ENCODE assay signal across 25 mouse cellular contexts in the genomic region with DNA sequence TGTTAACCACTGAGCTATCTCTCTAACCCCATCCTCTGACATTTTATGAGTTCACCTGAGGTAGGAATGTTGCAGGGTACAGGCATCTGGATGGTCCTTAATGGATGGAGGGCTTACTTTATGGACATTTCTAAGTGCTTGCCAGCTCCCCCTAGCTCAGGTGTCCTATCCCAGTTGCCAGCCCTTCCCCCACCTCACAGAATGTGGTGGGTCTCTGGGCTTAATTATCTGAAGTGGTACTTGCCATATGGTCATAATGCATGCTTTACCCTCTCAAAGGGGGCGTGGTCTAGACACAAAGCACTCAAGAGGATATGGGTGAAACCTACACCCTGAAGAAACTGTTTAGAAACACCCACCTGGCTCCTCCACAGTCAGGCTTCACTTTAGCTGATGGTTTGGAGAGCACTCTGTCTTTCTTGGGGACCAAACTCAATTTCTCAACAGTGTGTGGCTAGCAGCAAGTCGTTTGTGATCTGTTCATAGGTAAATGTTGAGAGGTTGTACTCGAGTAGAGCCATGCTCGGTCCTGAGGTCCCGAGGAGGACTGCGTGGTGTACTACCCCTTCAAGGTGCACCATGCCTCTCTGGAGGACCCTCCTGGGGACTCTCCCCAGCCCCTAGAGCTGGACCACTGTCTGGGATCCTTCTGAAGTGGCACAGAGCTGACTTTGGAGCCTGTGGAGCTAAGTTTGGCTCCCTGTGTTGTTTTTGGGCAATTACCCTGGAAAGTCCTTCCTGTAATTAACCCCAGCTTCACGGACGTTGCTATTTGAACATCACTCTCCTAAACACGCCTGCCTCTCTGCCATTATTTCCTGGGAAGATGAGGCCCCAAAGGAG.
A peak's percentile ranks its signal among the peaks of the same experiment; 100 is the strongest.
DNase-seq lines count a peak whose midpoint lies in the region; ATAC-seq lines count a peak whose summit lies in the region.
"Had no signal": no experiment of that assay in that cellular context is flagged by ENCODE, and none has a peak within 500 bp of the region (broad histone marks: within the 10 kb centered on the region; RNA-seq: fewer than 3 reads in every experiment).

No protein-coding gene starts in this region.

- H3K4me2 ChIP-seq in midbrain, embryonic 16.5 days (ENCODE audit: low read length) = no peak overlapping the region
- H3K4me2 ChIP-seq in neural tube, embryonic 13.5 days = no peak overlapping the region
- H3K4me2 ChIP-seq: heart, embryonic 15.5 days; liver, embryonic 11.5 days; midbrain, embryonic 12.5 days; stomach, embryonic 15.5 days had no signal

- H3K4me1 ChIP-seq in midbrain, embryonic 10.5 days = peaks cover 58% of the 10 kb centered on the region
- H3K4me1 ChIP-seq in midbrain, embryonic 16.5 days (ENCODE audit: control insufficient read depth, insufficient read depth, low read length) = no peaks in the 10 kb centered on the region
- H3K4me1 ChIP-seq in neural tube, embryonic 13.5 days (replicated peaks) = peaks cover 55% of the 10 kb centered on the region

- no peaks in the 10 kb centered on the region for H3K9me3 ChIP-seq in midbrain, embryonic 10.5 days (replicated peaks)
- no peaks in the 10 kb centered on the region for H3K9me3 ChIP-seq in midbrain, embryonic 16.5 days (replicated peaks; ENCODE audit: control insufficient read depth, low read length, poor library complexity, severe bottlenecking)
- H3K9me3 ChIP-seq in neural tube, embryonic 13.5 days = no peaks in the 10 kb centered on the region
- H3K9me3 ChIP-seq: heart, embryonic 15.5 days; midbrain, embryonic 12.5 days; stomach, embryonic 15.5 days had no signal

- ATAC-seq in midbrain, embryonic 16.5 days = no peak
- no peak for ATAC-seq in neural tube, embryonic 13.5 days (ENCODE audit: low read depth)
- ATAC-seq: forebrain, embryonic 16.5 days had no signal

- H3K36me3 ChIP-seq in midbrain, embryonic 10.5 days = no peaks in the 10 kb centered on the region
- no peaks in the 10 kb centered on the region for H3K36me3 ChIP-seq in midbrain, embryonic 16.5 days (ENCODE audit: control insufficient read depth, insufficient read depth, low read length)
- no peaks in the 10 kb centered on the region for H3K36me3 ChIP-seq in neural tube, embryonic 13.5 days
- H3K36me3 ChIP-seq: heart, embryonic 15.5 days; midbrain, embryonic 12.5 days; stomach, embryonic 15.5 days had no signal

- no peak overlapping the region for H3K4me3 ChIP-seq in midbrain, embryonic 10.5 days
- H3K4me3 ChIP-seq in midbrain, embryonic 16.5 days (ENCODE audit: low read depth, low read length) = no peak overlapping the region
- H3K4me3 ChIP-seq in neural tube, embryonic 13.5 days = no peak overlapping the region
- H3K4me3 ChIP-seq: erythroblast, embryonic 14.5 days; heart, adult 2 months; heart, embryonic 15.5 days; layer of hippocampus, adult 2 months; midbrain, embryonic 12.5 days; stomach, embryonic 15.5 days had no signal

- peak overlapping the region; percentile 52 for H3K27ac ChIP-seq in midbrain, embryonic 10.5 days (replicated peaks)
- H3K27ac ChIP-seq in midbrain, embryonic 16.5 days (ENCODE audit: low read length) = no peak overlapping the region
- peak overlapping the region; percentile 33; the same call in 1 of the 2 replicates for H3K27ac ChIP-seq in neural tube, embryonic 13.5 days (replicated peaks)
- H3K27ac ChIP-seq: heart, adult 2 months; heart, embryonic 15.5 days; layer of hippocampus, adult 2 months; midbrain, embryonic 12.5 days; stomach, embryonic 15.5 days had no signal

- DNase-seq in heart, adult 11 months = peak; percentile 58
- no peak for DNase-seq in heart, postnatal 4 days
- DNase-seq in midbrain, embryonic 10.5 days (ENCODE audit: low spot score) = no peak
- peak; percentile 69 for DNase-seq in forelimb bud, embryonic 11.5 days (ENCODE audit: low read depth, low spot score)
- no peak for DNase-seq in gastrocnemius, adult 18-20 months (ENCODE audit: low spot score)
- no peak for DNase-seq in left cerebral cortex, adult 9 months (ENCODE audit: low spot score in 2 of 2)
- DNase-seq: adrenal gland, postnatal 14 days; cerebellum, postnatal 10 days; gastrocnemius, postnatal 10 days; heart, adult 2 months; kidney, postnatal 10 days; layer of hippocampus, postnatal 36 days; lung, adult 2 months; lung, postnatal 36 days; thymus, postnatal 14 days had no signal

- WGBS in midbrain, embryonic 10.5 days = 64% methylated on average over 9 of the region's 9 CpGs
- 58% methylated on average over 9 of the region's 9 CpGs for WGBS in midbrain, embryonic 16.5 days
- 25% methylated on average over 9 of the region's 9 CpGs for WGBS in neural tube, embryonic 13.5 days

- H3K27me3 ChIP-seq in midbrain, embryonic 10.5 days (ENCODE audit: low read depth, poor library complexity, severe bottlenecking) = 0 out of 2 replicates have a peak, but pooled peaks cover 4% of the 10 kb centered on the region
- no peaks in the 10 kb centered on the region; the same call in 1 of the 2 replicates for H3K27me3 ChIP-seq in midbrain, embryonic 16.5 days (ENCODE audit: control insufficient read depth, insufficient read depth, low read depth, low read length)
- H3K27me3 ChIP-seq in neural tube, embryonic 13.5 days = no peaks in the 10 kb centered on the region
- H3K27me3 ChIP-seq: CH12.LX; midbrain, embryonic 12.5 days; stomach, embryonic 15.5 days had no signal

- no peak overlapping the region for H3K9ac ChIP-seq in midbrain, embryonic 16.5 days (ENCODE audit: low read depth, low read length)
- H3K9ac ChIP-seq in neural tube, embryonic 13.5 days = no peak overlapping the region
- H3K9ac ChIP-seq: heart, embryonic 15.5 days; midbrain, embryonic 12.5 days; stomach, embryonic 15.5 days had no signal

Comparison
In these comparisons a context has a peak if more than half of its experiments do, and no peak if none do; other contexts are left out.
1. DNase-seq: peak in heart, adult 11 months (single experiment) and forelimb bud, embryonic 11.5 days (single experiment); none in heart, postnatal 4 days (single experiment), midbrain, embryonic 10.5 days (single experiment), gastrocnemius, adult 18-20 months (single experiment) and left cerebral cortex, adult 9 months (0 of 2).